Mouse (Mus musculus) E14TG2a.4 (cell line): ENCODE results near the gene Cd109.

ENCODE experiments used
- CTCF ChIP-seq: conservative IDR thresholded peaks from 2 replicates; pipeline ENCODE4 v1.5.1; 2014; ENCODE audit warnings: low read length
- NANOG ChIP-seq: IDR thresholded peaks from 2 replicates; pipeline ENCODE4 v1.6.1; 2014; ENCODE audit warnings: borderline replicate concordance, low read length, mixed read lengths
- POU5F1 ChIP-seq: IDR thresholded peaks from 2 replicates; pipeline ENCODE4 v1.6.1; 2014; ENCODE audit warnings: low read length, borderline replicate concordance

GRCm38 (mm10) chr9:78731931-78732330 is 116.6 kb downstream of the Cd109 start:
- TF ChIP-seq CTCF (no peak), POU5F1 (no peak), NANOG (no peak)
